Mouse (Mus musculus): ENCODE measurements at regions not wholly inside any gene's neighbourhood (a gene's known extent, or its start where the extent isn't known, plus 50 kb on each side); places are given as distances from the start of the nearest gene placed in this dataset.

GRCm38 (mm10) chr7:75063816-75064215 is 245.2 kb downstream of the Sv2b start:
- DNase-seq (ENCODE audit: low read depth in 2 of 2, low spot score in 2 of 2) = no peak

GRCm38 (mm10) chr7:75050231-75050630 is 258.8 kb downstream of the Sv2b start:
- no peak for DNase-seq (ENCODE audit: low read depth in 2 of 2, low spot score in 2 of 2)

GRCm38 (mm10) chr7:75049751-75050150 is 259.3 kb downstream of the Sv2b start:
- DNase-seq (ENCODE audit: low read depth in 2 of 2, low spot score in 2 of 2) = no peak

- DNase-seq (ENCODE audit: low read depth in 2 of 2, low spot score in 2 of 2) = no peak
These were observed 260.2 kb downstream of the Sv2b start for GRCm38 (mm10) chr7:75048822-75049221.

GRCm38 (mm10) chr7:75047827-75048226 is 261.2 kb downstream of the Sv2b start:
- DNase-seq (ENCODE audit: low read depth in 2 of 2, low spot score in 2 of 2) = no peak

GRCm38 (mm10) chr7:75040871-75041270 is 268.2 kb downstream of the Sv2b start:
- no peak for DNase-seq (ENCODE audit: low read depth in 2 of 2, low spot score in 2 of 2)

GRCm38 (mm10) chr7:75026191-75026590 is 282.9 kb downstream of the Sv2b start:
- no peak for DNase-seq (ENCODE audit: low read depth in 2 of 2, low spot score in 2 of 2)

GRCm38 (mm10) chr7:75021966-75022365 is 287.1 kb downstream of the Sv2b start:
- no peak for DNase-seq (ENCODE audit: low read depth in 2 of 2, low spot score in 2 of 2)

- no peak for DNase-seq (ENCODE audit: low read depth in 2 of 2, low spot score in 2 of 2)
These were observed 290.4 kb downstream of the Sv2b start for GRCm38 (mm10) chr7:75018640-75019039.

GRCm38 (mm10) chr7:75008481-75008880 is 300.6 kb downstream of the Sv2b start:
- no peak for DNase-seq (ENCODE audit: low read depth in 2 of 2, low spot score in 2 of 2)

GRCm38 (mm10) chr7:74990198-74990597 is 318.9 kb downstream of the Sv2b start:
- DNase-seq (ENCODE audit: low read depth in 2 of 2, low spot score in 2 of 2) = no peak

GRCm38 (mm10) chr7:74979479-74979878 is 329.6 kb downstream of the Sv2b start:
- DNase-seq (ENCODE audit: low read depth in 2 of 2, low spot score in 2 of 2) = no peak

GRCm38 (mm10) chr7:74975986-74976385 is 333.1 kb downstream of the Sv2b start:
- no peak for DNase-seq (ENCODE audit: low read depth in 2 of 2, low spot score in 2 of 2)

GRCm38 (mm10) chr7:74974448-74974847 is 334.6 kb downstream of the Sv2b start:
- DNase-seq (ENCODE audit: low read depth in 2 of 2, low spot score in 2 of 2) = no peak

GRCm38 (mm10) chr7:74944421-74945098 is 364.5 kb downstream of the Sv2b start:
- DNase-seq (ENCODE audit: low read depth in 2 of 2, low spot score in 2 of 2) = no peak

GRCm38 (mm10) chr7:74942917-74943316 is 366.1 kb downstream of the Sv2b start:
- no peak for DNase-seq (ENCODE audit: low read depth in 2 of 2, low spot score in 2 of 2)

GRCm38 (mm10) chr7:74942146-74942545 is 366.9 kb downstream of the Sv2b start:
- DNase-seq (ENCODE audit: low read depth in 2 of 2, low spot score in 2 of 2) = no peak

- DNase-seq (ENCODE audit: low read depth in 2 of 2, low spot score in 2 of 2) = no peak
These were observed 374.7 kb upstream of the Slco3a1 start for GRCm38 (mm10) chr7:74929142-74929829.

- DNase-seq (ENCODE audit: low read depth in 2 of 2, low spot score in 2 of 2) = no peak
These were observed 373.8 kb upstream of the Slco3a1 start for GRCm38 (mm10) chr7:74928226-74928927.

- no peak for DNase-seq (ENCODE audit: low read depth in 2 of 2, low spot score in 2 of 2)
These were observed 372.1 kb upstream of the Slco3a1 start for GRCm38 (mm10) chr7:74926729-74927128.

GRCm38 (mm10) chr7:74924156-74924555 is 369.6 kb upstream of the Slco3a1 start:
- no peak for DNase-seq (ENCODE audit: low read depth in 2 of 2, low spot score in 2 of 2)

GRCm38 (mm10) chr7:74908311-74908962 is 353.9 kb upstream of the Slco3a1 start:
- no peak for DNase-seq (ENCODE audit: low read depth in 2 of 2, low spot score in 2 of 2)
